Mouse (Mus musculus): ENCODE results near the gene Atg7. TPM values are rescaled to one million over a fixed set of nuclear protein-coding genes. Genes with fewer than 3 reads are reported as not detected.

Atg7 gene
- total and polyA plus RNA-seq, 2 experiments, result 18.8 to 31.7 TPM

GRCm38 (mm10) chr6:114808654-114809430, 165.9 kb downstream of the Atg7 start:
- no peaks in the 10 kb centered on the region for H3K79me2 ChIP-seq (ENCODE audit: control insufficient read depth, insufficient read depth, low read length)
- H3K36me3 ChIP-seq (ENCODE audit: control insufficient read depth, insufficient read depth, low read length), result no peaks in the 10 kb centered on the region
- no peak for TF ChIP-seq POLR2A (IDR thresholded peaks at IDR 0.05; ENCODE audit: extremely low read depth, insufficient read depth, low read length)
- TF ChIP-seq CTCF (IDR thresholded peaks at IDR 0.05; ENCODE audit: low read depth, low read length), result no peak
- no peaks in the 10 kb centered on the region for H3K27me3 ChIP-seq (ENCODE audit: control insufficient read depth, insufficient read depth, low read length)
- no peak overlapping the region for H3K27ac ChIP-seq (replicated peaks; ENCODE audit: insufficient read depth, low read depth, low read length)
- H3K9ac ChIP-seq (ENCODE audit: low read depth, low read length), result no peak overlapping the region
- WGBS, result 98% methylated on average over 3 of the region's 3 CpGs
- no peak overlapping the region for H3K4me3 ChIP-seq (ENCODE audit: insufficient read depth, low read depth, low read length)
- H3K4me1 ChIP-seq (ENCODE audit: control insufficient read depth, insufficient read depth, low read length), result peaks cover 5% of the 10 kb centered on the region
- DNase-seq (ENCODE audit: extremely low read depth, low read depth, low spot score), result no peak

- 94% methylated on average over 1 of the region's 1 CpGs for WGBS
- no peaks in the 10 kb centered on the region for H3K27me3 ChIP-seq (ENCODE audit: control insufficient read depth, insufficient read depth, low read length)
- no peak overlapping the region for H3K4me3 ChIP-seq (ENCODE audit: insufficient read depth, low read depth, low read length)
- peaks cover 5% of the 10 kb centered on the region for H3K4me1 ChIP-seq (ENCODE audit: control insufficient read depth, insufficient read depth, low read length)
- no peak for DNase-seq (ENCODE audit: extremely low read depth, low read depth, low spot score)
- no peak overlapping the region for H3K27ac ChIP-seq (replicated peaks; ENCODE audit: insufficient read depth, low read depth, low read length)
- TF ChIP-seq POLR2A (IDR thresholded peaks at IDR 0.05; ENCODE audit: extremely low read depth, insufficient read depth, low read length) (no peak), CTCF (IDR thresholded peaks at IDR 0.05; ENCODE audit: low read depth, low read length) (no peak)
- H3K79me2 ChIP-seq (ENCODE audit: control insufficient read depth, insufficient read depth, low read length), result no peaks in the 10 kb centered on the region; the same call in 1 of the 2 replicates
- no peak overlapping the region for H3K9ac ChIP-seq (ENCODE audit: low read depth, low read length)
- no peaks in the 10 kb centered on the region for H3K36me3 ChIP-seq (ENCODE audit: control insufficient read depth, insufficient read depth, low read length)
Observed at GRCm38 (mm10) chr6:114809431-114809811, 166.5 kb downstream of the Atg7 start.

- TF ChIP-seq CTCF (IDR thresholded peaks at IDR 0.05; ENCODE audit: low read depth, low read length), result no peak
- no peak for TF ChIP-seq POLR2A (IDR thresholded peaks at IDR 0.05; ENCODE audit: extremely low read depth, insufficient read depth, low read length)
- Histone ChIP-seq H3K9ac (ENCODE audit: low read depth, low read length) (no peak overlapping the region), H3K36me3 (ENCODE audit: control insufficient read depth, insufficient read depth, low read length) (no peaks in the 10 kb centered on the region), H3K4me3 (ENCODE audit: insufficient read depth, low read depth, low read length) (no peak overlapping the region), H3K79me2 (ENCODE audit: control insufficient read depth, insufficient read depth, low read length) (no peaks in the 10 kb centered on the region; the same call in 1 of the 2 replicates), H3K27me3 (ENCODE audit: control insufficient read depth, insufficient read depth, low read length) (no peaks in the 10 kb centered on the region), H3K4me1 (ENCODE audit: control insufficient read depth, insufficient read depth, low read length) (peaks cover 5% of the 10 kb centered on the region), H3K27ac (replicated peaks; ENCODE audit: insufficient read depth, low read depth, low read length) (no peak overlapping the region)
- peak; percentile 86 for DNase-seq (ENCODE audit: extremely low read depth, low read depth, low spot score)
- 18% methylated on average over 5 of the region's 5 CpGs for WGBS
Observed at GRCm38 (mm10) chr6:114812322-114812721, 169.4 kb downstream of the Atg7 start.

- WGBS, result 78% methylated on average over 4 of the region's 4 CpGs
- TF ChIP-seq CTCF (IDR thresholded peaks at IDR 0.05; ENCODE audit: low read depth, low read length) (no peak), POLR2A (IDR thresholded peaks at IDR 0.05; ENCODE audit: extremely low read depth, insufficient read depth, low read length) (no peak)
- no peak for DNase-seq (ENCODE audit: extremely low read depth, low read depth, low spot score)
- Histone ChIP-seq H3K36me3 (ENCODE audit: control insufficient read depth, insufficient read depth, low read length) (no peaks in the 10 kb centered on the region), H3K9ac (ENCODE audit: low read depth, low read length) (no peak overlapping the region), H3K27me3 (ENCODE audit: control insufficient read depth, insufficient read depth, low read length) (no peaks in the 10 kb centered on the region), H3K4me1 (ENCODE audit: control insufficient read depth, insufficient read depth, low read length) (peaks cover 5% of the 10 kb centered on the region), H3K79me2 (ENCODE audit: control insufficient read depth, insufficient read depth, low read length) (no peaks in the 10 kb centered on the region; the same call in 1 of the 2 replicates), H3K4me3 (ENCODE audit: insufficient read depth, low read depth, low read length) (no peak overlapping the region), H3K27ac (replicated peaks; ENCODE audit: insufficient read depth, low read depth, low read length) (no peak overlapping the region)
Observed at GRCm38 (mm10) chr6:114812779-114813178, 169.9 kb downstream of the Atg7 start.

- Histone ChIP-seq H3K4me1 (ENCODE audit: control insufficient read depth, insufficient read depth, low read length) (peaks cover 5% of the 10 kb centered on the region), H3K9ac (ENCODE audit: low read depth, low read length) (no peak overlapping the region), H3K36me3 (ENCODE audit: control insufficient read depth, insufficient read depth, low read length) (no peaks in the 10 kb centered on the region), H3K79me2 (ENCODE audit: control insufficient read depth, insufficient read depth, low read length) (no peaks in the 10 kb centered on the region; the same call in 1 of the 2 replicates), H3K27me3 (ENCODE audit: control insufficient read depth, insufficient read depth, low read length) (no peaks in the 10 kb centered on the region), H3K27ac (replicated peaks; ENCODE audit: insufficient read depth, low read depth, low read length) (no peak overlapping the region), H3K4me3 (ENCODE audit: insufficient read depth, low read depth, low read length) (no peak overlapping the region)
- TF ChIP-seq CTCF (IDR thresholded peaks at IDR 0.05; ENCODE audit: low read depth, low read length) (no peak), POLR2A (IDR thresholded peaks at IDR 0.05; ENCODE audit: extremely low read depth, insufficient read depth, low read length) (no peak)
- DNase-seq (ENCODE audit: extremely low read depth, low read depth, low spot score), result no peak
- WGBS, result 93% methylated on average over 6 of the region's 6 CpGs
Observed at GRCm38 (mm10) chr6:114814199-114814881, 171.4 kb downstream of the Atg7 start.
